22 mouse cellular contexts compared by ENCODE assay signal in genomic region chr5:135761881-135762280, GRCm38 (mm10). TPM values are rescaled to one million over a fixed set of nuclear protein-coding genes. Genes with fewer than 3 reads are reported as not detected.
"Had no signal": no experiment of that assay in that cellular context is flagged by ENCODE, and none has a peak within 500 bp of the region (broad histone marks: within the 10 kb centered on the region; RNA-seq: fewer than 3 reads in every experiment).

No protein-coding gene starts in this region.

- DNase-seq: kidney, adult 11 months; kidney, adult 8-10 months; kidney, postnatal 10 days; kidney, postnatal 4 days; left cerebral cortex, postnatal 4 days; lung, postnatal 14 days; right cerebral cortex, adult 18-20 months; right cerebral cortex, postnatal 14 days; right cerebral cortex, postnatal 4 days; thymus, adult 2 months; thymus, postnatal 14 days; thymus, postnatal 4 days had no signal

- H3K4me1 ChIP-seq: kidney, embryonic 15.5 days; limb, embryonic 12.5 days; limb, embryonic 15.5 days; midbrain, embryonic 12.5 days; neural tube, embryonic 12.5 days had no signal

- H3K4me3 ChIP-seq: kidney, embryonic 15.5 days; limb, embryonic 12.5 days; limb, embryonic 15.5 days; midbrain, embryonic 12.5 days; midbrain, embryonic 15.5 days; neural tube, embryonic 12.5 days had no signal

RNA-seq across cellular contexts. Expression of gene Styxl1, which starts 16.3 kb away (rescaled TPM):
- total RNA-seq: layer of hippocampus, adult 18-20 months; left cerebral cortex, postnatal 14 days; left cerebral cortex, postnatal 4 days had no signal
- polyA plus RNA-seq: limb, embryonic 12.5 days; macrophage had no signal

RNA-seq across cellular contexts. Expression of gene Srrm3, which starts 44.8 kb away (rescaled TPM):
- total RNA-seq: megakaryocyte, adult 5-6 weeks had no signal
- polyA plus RNA-seq: macrophage had no signal
